Mouse (Mus musculus): ENCODE measurements at regions not wholly inside any gene's neighbourhood (a gene's known extent, or its start where the extent isn't known, plus 50 kb on each side); places are given as distances from the start of the nearest gene placed in this dataset.

GRCm38 (mm10) chr8:77814796-77815647 lies 90.8 kb upstream of the Ednra start:
- H3K27ac ChIP-seq (ENCODE audit: low read length): no peak overlapping the region
- H3K4me1 ChIP-seq (ENCODE audit: control insufficient read depth, insufficient read depth, low read length): no peaks in the 10 kb centered on the region
- H3K9ac ChIP-seq (ENCODE audit: low read length): no peak overlapping the region
- no peaks in the 10 kb centered on the region for H3K36me3 ChIP-seq (ENCODE audit: control insufficient read depth, insufficient read depth)
- no peaks in the 10 kb centered on the region for H3K27me3 ChIP-seq (ENCODE audit: control insufficient read depth, insufficient read depth, low read length)
- ATAC-seq (replicated peaks; ENCODE audit: extremely low read depth, insufficient read depth, low FRiP score): no peak
- no peaks in the 10 kb centered on the region for H3K9me3 ChIP-seq (replicated peaks; ENCODE audit: control insufficient read depth, low read length)
- H3K4me2 ChIP-seq (ENCODE audit: low read depth, low read length): no peak overlapping the region
- no peak overlapping the region for H3K4me3 ChIP-seq (ENCODE audit: low read length)
- WGBS: 72% methylated on average over 12 of the region's 12 CpGs

- no peak overlapping the region for H3K4me2 ChIP-seq (ENCODE audit: low read depth, low read length)
- H3K4me3 ChIP-seq (ENCODE audit: low read length): no peak overlapping the region
- no peaks in the 10 kb centered on the region for H3K4me1 ChIP-seq (ENCODE audit: control insufficient read depth, insufficient read depth, low read length)
- WGBS: 75% methylated on average over 7 of the region's 7 CpGs
- H3K9me3 ChIP-seq (replicated peaks; ENCODE audit: control insufficient read depth, low read length): no peaks in the 10 kb centered on the region
- no peak for ATAC-seq (replicated peaks; ENCODE audit: extremely low read depth, insufficient read depth, low FRiP score)
- no peak overlapping the region for H3K9ac ChIP-seq (ENCODE audit: low read length)
- no peaks in the 10 kb centered on the region for H3K36me3 ChIP-seq (ENCODE audit: control insufficient read depth, insufficient read depth)
- H3K27me3 ChIP-seq (ENCODE audit: control insufficient read depth, insufficient read depth, low read length): no peaks in the 10 kb centered on the region
- H3K27ac ChIP-seq (ENCODE audit: low read length): no peak overlapping the region
These were observed 91.3 kb upstream of the Ednra start for GRCm38 (mm10) chr8:77815648-77815971.

GRCm38 (mm10) chr8:77816217-77816616 lies 92.0 kb upstream of the Ednra start:
- ATAC-seq (replicated peaks; ENCODE audit: extremely low read depth, insufficient read depth, low FRiP score): no peak
- no peak overlapping the region for H3K27ac ChIP-seq (ENCODE audit: low read length)

GRCm38 (mm10) chr8:77825786-77826185 lies 101.5 kb upstream of the Ednra start:
- no peaks in the 10 kb centered on the region for H3K27me3 ChIP-seq (ENCODE audit: control insufficient read depth, insufficient read depth, low read length)
- H3K27ac ChIP-seq (ENCODE audit: low read length): no peak overlapping the region
- no peaks in the 10 kb centered on the region for H3K9me3 ChIP-seq (replicated peaks; ENCODE audit: control insufficient read depth, low read length)
- ATAC-seq (replicated peaks; ENCODE audit: extremely low read depth, insufficient read depth, low FRiP score): no peak
- no peak overlapping the region for H3K9ac ChIP-seq (ENCODE audit: low read length)
- peaks cover 3% of the 10 kb centered on the region for H3K4me1 ChIP-seq (ENCODE audit: control insufficient read depth, insufficient read depth, low read length)
- H3K36me3 ChIP-seq (ENCODE audit: control insufficient read depth, insufficient read depth): no peaks in the 10 kb centered on the region
- 51% methylated on average over 1 of the region's 1 CpGs for WGBS
- H3K4me2 ChIP-seq (ENCODE audit: low read depth, low read length): no peak overlapping the region
- no peak overlapping the region for H3K4me3 ChIP-seq (ENCODE audit: low read length)

More at GRCm38 (mm10) chr8:77816217-77816616, 92.0 kb upstream of the Ednra start:
- Histone ChIP-seq H3K9me3 (replicated peaks; ENCODE audit: control insufficient read depth, low read length) (no peaks in the 10 kb centered on the region), H3K36me3 (ENCODE audit: control insufficient read depth, insufficient read depth) (no peaks in the 10 kb centered on the region), H3K9ac (ENCODE audit: low read length) (no peak overlapping the region), H3K27me3 (ENCODE audit: control insufficient read depth, insufficient read depth, low read length) (no peaks in the 10 kb centered on the region), H3K4me2 (ENCODE audit: low read depth, low read length) (no peak overlapping the region), H3K4me3 (ENCODE audit: low read length) (no peak overlapping the region), H3K4me1 (ENCODE audit: control insufficient read depth, insufficient read depth, low read length) (no peaks in the 10 kb centered on the region)
- whole genome bisulfite sequencing: 78% methylated on average over 4 of the region's 4 CpGs

- no peak overlapping the region for H3K27ac ChIP-seq (ENCODE audit: low read length)
- H3K4me2 ChIP-seq (ENCODE audit: low read depth, low read length): no peak overlapping the region
- ATAC-seq (replicated peaks; ENCODE audit: extremely low read depth, insufficient read depth, low FRiP score): no peak
- H3K27me3 ChIP-seq (ENCODE audit: control insufficient read depth, insufficient read depth, low read length): no peaks in the 10 kb centered on the region
- WGBS: 65% methylated on average over 2 of the region's 2 CpGs
- H3K9ac ChIP-seq (ENCODE audit: low read length): no peak overlapping the region
- H3K36me3 ChIP-seq (ENCODE audit: control insufficient read depth, insufficient read depth): no peaks in the 10 kb centered on the region
- H3K9me3 ChIP-seq (replicated peaks; ENCODE audit: control insufficient read depth, low read length): no peaks in the 10 kb centered on the region
- peaks cover 3% of the 10 kb centered on the region for H3K4me1 ChIP-seq (ENCODE audit: control insufficient read depth, insufficient read depth, low read length)
- H3K4me3 ChIP-seq (ENCODE audit: low read length): no peak overlapping the region
These were observed 102.0 kb upstream of the Ednra start for GRCm38 (mm10) chr8:77826255-77826654.

GRCm38 (mm10) chr8:77828079-77828478 lies 103.8 kb upstream of the Ednra start:
- WGBS: 53% methylated on average over 7 of the region's 7 CpGs
- H3K27ac ChIP-seq (ENCODE audit: low read length): no peak overlapping the region
- H3K4me2 ChIP-seq (ENCODE audit: low read depth, low read length): no peak overlapping the region
- H3K9ac ChIP-seq (ENCODE audit: low read length): no peak overlapping the region
- H3K4me3 ChIP-seq (ENCODE audit: low read length): no peak overlapping the region
- H3K4me1 ChIP-seq (ENCODE audit: control insufficient read depth, insufficient read depth, low read length): peaks cover 3% of the 10 kb centered on the region
- no peaks in the 10 kb centered on the region for H3K27me3 ChIP-seq (ENCODE audit: control insufficient read depth, insufficient read depth, low read length)
- no peak for ATAC-seq (replicated peaks; ENCODE audit: extremely low read depth, insufficient read depth, low FRiP score)
- no peaks in the 10 kb centered on the region for H3K36me3 ChIP-seq (ENCODE audit: control insufficient read depth, insufficient read depth)
- no peaks in the 10 kb centered on the region for H3K9me3 ChIP-seq (replicated peaks; ENCODE audit: control insufficient read depth, low read length)

GRCm38 (mm10) chr8:77829126-77829748 lies 105.0 kb upstream of the Ednra start:
- peaks cover 3% of the 10 kb centered on the region for H3K4me1 ChIP-seq (ENCODE audit: control insufficient read depth, insufficient read depth, low read length)
- 68% methylated on average over 5 of the region's 5 CpGs for WGBS
- H3K9ac ChIP-seq (ENCODE audit: low read length): no peak overlapping the region
- no peaks in the 10 kb centered on the region for H3K9me3 ChIP-seq (replicated peaks; ENCODE audit: control insufficient read depth, low read length)
- no peak overlapping the region for H3K4me2 ChIP-seq (ENCODE audit: low read depth, low read length)
- no peak overlapping the region for H3K4me3 ChIP-seq (ENCODE audit: low read length)
- H3K27me3 ChIP-seq (ENCODE audit: control insufficient read depth, insufficient read depth, low read length): no peaks in the 10 kb centered on the region
- no peaks in the 10 kb centered on the region for H3K36me3 ChIP-seq (ENCODE audit: control insufficient read depth, insufficient read depth)
- H3K27ac ChIP-seq (ENCODE audit: low read length): no peak overlapping the region
- ATAC-seq (replicated peaks; ENCODE audit: extremely low read depth, insufficient read depth, low FRiP score): no peak

GRCm38 (mm10) chr8:77829764-77830163 lies 105.5 kb upstream of the Ednra start:
- ATAC-seq (replicated peaks; ENCODE audit: extremely low read depth, insufficient read depth, low FRiP score): no peak
- Histone ChIP-seq H3K4me1 (ENCODE audit: control insufficient read depth, insufficient read depth, low read length) (peaks cover 7% of the 10 kb centered on the region), H3K4me3 (ENCODE audit: low read length) (no peak overlapping the region), H3K9ac (ENCODE audit: low read length) (no peak overlapping the region), H3K27ac (ENCODE audit: low read length) (no peak overlapping the region), H3K36me3 (ENCODE audit: control insufficient read depth, insufficient read depth) (no peaks in the 10 kb centered on the region), H3K4me2 (ENCODE audit: low read depth, low read length) (no peak overlapping the region), H3K9me3 (replicated peaks; ENCODE audit: control insufficient read depth, low read length) (no peaks in the 10 kb centered on the region), H3K27me3 (ENCODE audit: control insufficient read depth, insufficient read depth, low read length) (no peaks in the 10 kb centered on the region)
- 84% methylated on average over 5 of the region's 5 CpGs for WGBS

GRCm38 (mm10) chr8:77834283-77834682 lies 110.0 kb upstream of the Ednra start:
- Histone ChIP-seq H3K27ac (ENCODE audit: low read length) (peak overlapping the region; percentile 57; the same call in 1 of the 2 replicates), H3K4me2 (ENCODE audit: low read depth, low read length) (no peak overlapping the region), H3K9me3 (replicated peaks; ENCODE audit: control insufficient read depth, low read length) (no peaks in the 10 kb centered on the region), H3K9ac (ENCODE audit: low read length) (no peak overlapping the region), H3K4me1 (ENCODE audit: control insufficient read depth, insufficient read depth, low read length) (peaks cover 4% of the 10 kb centered on the region; the same call in 1 of the 2 replicates), H3K36me3 (ENCODE audit: control insufficient read depth, insufficient read depth) (no peaks in the 10 kb centered on the region), H3K4me3 (ENCODE audit: low read length) (no peak overlapping the region), H3K27me3 (ENCODE audit: control insufficient read depth, insufficient read depth, low read length) (no peaks in the 10 kb centered on the region)
- no peak for ATAC-seq (replicated peaks; ENCODE audit: extremely low read depth, insufficient read depth, low FRiP score)
- WGBS: 50% methylated on average over 6 of the region's 6 CpGs
